Mouse (Mus musculus) regulatory T cell (primary cell): ENCODE results near the gene Jph2.

ENCODE experiments used
- in situ Hi-C: fragments of 300-600 bp; cut with MboI, MseI; formaldehyde crosslinking; loops from one replicate; pipeline ENCODE4 v1.15.1; 2025; ENCODE audit warnings: high pct_unique_total_duplicates

Gene Jph2

DNA sequence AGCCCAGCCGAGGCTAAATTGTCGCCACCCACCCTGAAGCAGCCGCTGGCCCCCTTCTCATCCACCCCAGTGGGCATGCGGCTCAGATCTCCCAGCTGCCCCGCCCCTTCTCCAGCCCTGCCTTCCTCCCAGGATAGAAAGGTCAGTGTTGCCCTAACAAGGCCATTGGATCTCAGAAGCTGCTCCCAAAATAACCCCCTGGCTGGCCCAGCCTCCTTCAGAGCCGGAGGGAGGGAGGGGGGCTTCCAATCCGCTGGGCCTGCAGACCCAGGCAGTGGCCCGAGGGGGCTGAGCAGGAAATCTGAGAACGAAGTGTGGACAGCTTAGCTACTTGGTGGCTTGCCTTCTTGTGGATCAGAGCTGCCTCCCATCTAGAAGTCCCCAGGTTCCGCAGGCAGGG is at the start of gene Jph2:
TSS of gene Jph2 (minus strand) at position 89 of the 400 bp plus-strand sequence.
- in situ Hi-C loops, result no loop called here

DNA sequence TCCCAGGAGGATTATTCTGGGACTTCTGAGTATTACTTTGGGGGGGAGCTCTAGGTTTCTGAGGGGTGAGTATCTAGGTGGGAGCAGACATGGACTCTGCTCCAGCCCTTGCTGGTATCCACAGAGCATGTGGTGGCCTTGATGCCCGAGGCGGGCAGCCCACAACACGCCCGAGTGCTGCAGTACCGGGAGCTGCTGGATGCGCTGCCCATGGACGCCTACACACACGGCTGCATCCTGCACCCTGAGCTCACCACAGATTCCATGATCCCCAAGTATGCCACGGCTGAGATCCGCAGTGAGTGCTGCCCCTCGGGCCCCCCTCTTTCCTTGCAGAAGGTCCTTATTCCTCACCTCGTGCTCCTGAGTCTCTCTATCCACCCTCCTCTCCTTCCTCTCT is 49.6 kb upstream of the Jph2 start:
- in situ Hi-C loops, result no loop called here

- in situ Hi-C loops, result no loop called here
These were observed 46.2 kb upstream of the Jph2 start for GRCm38 (mm10) chr2:163444017-163444416.

- in situ Hi-C loops, result no loop called here
These were observed 45.8 kb upstream of the Jph2 start for GRCm38 (mm10) chr2:163443543-163443942.

- in situ Hi-C loops, result no loop called here
These were observed 41.7 kb upstream of the Jph2 start for GRCm38 (mm10) chr2:163439488-163439887.

DNA sequence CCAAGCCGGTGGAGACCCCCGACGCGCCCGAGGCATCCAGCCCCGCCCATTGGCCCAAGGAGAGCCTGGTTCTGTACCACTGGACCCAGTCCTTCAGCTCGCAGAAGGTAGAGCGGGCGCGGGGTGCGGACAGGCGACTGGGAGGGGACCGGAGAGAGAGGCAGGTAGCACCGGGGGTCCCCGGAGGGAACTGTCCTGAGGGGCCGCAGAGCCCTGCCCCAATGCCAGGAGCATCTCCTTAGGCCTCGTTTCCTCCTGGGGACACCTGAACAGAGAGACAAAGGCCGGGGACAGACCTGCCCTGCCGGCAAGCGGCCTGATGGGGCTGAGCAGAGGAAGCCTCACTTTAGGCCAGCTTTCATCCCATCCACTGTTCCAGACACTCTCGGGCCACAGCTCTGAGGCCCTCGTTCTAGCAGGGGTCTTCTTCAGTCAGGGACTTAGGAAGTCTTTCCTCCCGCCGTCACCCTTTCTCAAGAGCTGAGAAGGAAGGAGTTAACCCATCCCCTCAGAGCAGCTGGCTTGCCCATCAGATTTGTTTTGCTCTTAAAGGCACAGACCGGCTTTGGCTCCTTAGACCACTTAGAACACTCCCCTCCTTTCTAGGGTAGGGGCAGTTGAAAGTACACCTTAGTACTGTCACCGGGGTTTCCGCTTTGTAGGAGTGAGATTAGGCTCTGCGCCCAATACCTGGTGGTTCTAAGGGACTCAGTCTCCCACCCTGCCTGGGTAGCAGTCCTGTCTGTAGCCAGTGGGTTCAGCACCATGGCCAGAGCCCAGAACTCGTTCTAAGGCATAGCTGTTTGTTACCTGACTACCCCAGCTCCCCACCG is 41.0 kb upstream of the Jph2 start:
- in situ Hi-C loops, result no loop called here

DNA sequence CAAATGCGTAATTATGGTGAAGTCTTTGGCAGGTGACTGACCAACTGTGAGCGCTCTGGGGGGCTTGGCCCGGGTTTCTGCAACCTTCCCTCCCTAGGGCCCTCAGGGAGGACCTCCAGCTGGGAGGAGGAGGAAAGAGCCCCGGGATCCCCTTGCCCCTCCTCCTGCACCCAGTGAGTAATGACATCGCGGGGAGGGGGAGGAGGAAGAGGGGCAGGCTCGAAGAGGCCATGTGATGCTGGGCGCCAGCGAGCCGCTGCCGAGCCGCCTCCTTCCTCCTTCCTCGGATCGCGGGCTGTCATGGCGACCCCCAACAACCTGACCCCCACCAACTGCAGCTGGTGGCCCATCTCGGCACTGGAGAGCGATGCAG is 40.4 kb upstream of the Jph2 start, which contains the start of gene Gdap1l1:
TSS of gene Gdap1l1 (plus strand) at position 231 of the 373 bp plus-strand sequence.
- in situ Hi-C loops, result no loop called here

- in situ Hi-C loops, result no loop called here
These were observed 40.0 kb upstream of the Jph2 start for GRCm38 (mm10) chr2:163437800-163438199.

DNA sequence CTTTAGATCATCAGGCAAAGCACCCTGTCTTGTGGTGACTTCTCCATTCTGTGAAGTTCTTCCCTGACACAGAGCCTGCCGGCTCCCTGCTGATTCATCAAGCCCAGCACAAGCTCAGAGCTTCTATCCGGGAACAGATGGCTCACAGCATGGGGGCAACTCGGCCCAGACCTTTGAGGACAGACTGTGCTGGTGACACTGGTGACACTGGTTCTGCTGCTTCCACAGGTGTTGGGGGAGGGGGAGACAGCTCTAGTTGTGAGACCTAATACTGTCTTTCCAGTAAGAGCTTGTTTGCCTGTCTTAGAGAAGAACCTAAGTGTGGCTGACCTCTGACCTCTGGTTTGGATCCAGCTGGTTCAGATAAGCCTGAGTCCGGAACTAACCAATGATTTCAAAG is 36.2 kb upstream of the Jph2 start:
- in situ Hi-C loops, result loop anchor here (5.0 kb wide), 1 partner anchor 33 kb away; no protein-coding TSS in a partner anchor

DNA sequence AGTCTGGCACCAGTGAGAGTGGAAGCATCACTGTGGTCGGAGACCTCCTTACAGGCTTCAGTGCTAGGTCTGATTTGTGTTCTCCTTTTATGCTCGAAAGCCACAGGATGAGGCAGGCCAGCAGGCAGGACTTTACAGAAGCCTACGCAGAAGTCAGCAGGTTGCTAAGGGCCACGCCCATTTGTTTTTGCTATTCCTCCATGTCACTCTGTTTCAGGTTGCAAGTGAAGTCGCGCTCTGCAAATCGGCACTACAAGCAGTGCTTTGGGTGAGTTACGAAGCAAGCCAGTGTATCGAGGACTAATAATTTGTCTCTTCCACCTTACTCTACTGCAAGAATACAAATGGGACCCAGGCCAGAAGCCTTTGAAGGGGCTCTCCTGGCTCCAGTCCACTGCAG is 33.5 kb upstream of the Jph2 start:
- in situ Hi-C loops, result loop anchor here (5.0 kb wide), 1 partner anchor 36 kb away; no protein-coding TSS in a partner anchor

DNA sequence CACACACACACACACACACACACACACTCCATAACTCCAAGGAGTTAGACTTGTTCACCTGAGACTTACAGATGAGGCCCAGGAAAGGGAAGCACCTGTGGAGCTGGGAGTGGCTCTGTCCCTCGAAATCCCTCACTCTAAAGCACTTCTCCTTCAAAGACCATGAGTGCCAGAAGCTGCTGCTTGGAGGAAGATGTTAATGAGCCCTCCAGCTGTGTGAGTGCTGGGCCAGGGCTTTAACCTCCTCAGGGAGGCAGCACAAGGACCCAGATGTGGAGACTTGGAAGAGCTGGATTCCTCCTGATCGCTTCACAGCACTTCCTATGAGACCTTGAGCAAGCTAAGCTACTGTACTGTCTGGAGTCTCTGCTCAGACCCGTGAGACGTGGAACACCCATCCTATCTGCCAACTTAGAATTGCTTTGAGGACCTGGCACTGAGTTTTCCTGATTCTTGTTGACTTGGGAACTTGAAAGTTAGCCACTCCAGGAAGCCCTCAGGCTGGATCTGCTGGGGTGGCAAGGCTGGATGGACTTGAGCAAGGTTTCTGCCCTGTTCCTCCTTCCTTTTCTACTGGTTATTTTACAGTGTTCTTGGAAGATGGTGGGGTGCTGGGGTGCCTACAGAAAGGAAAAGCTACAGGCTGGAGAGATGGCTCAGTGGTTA is 30.7 kb upstream of the Jph2 start:
- in situ Hi-C loops, result loop anchor here (10.0 kb wide), 1 partner anchor 166 kb away; no protein-coding TSS in a partner anchor

- in situ Hi-C loops, result loop anchor here (10.0 kb wide), 1 partner anchor 170 kb away; no protein-coding TSS in a partner anchor
These were observed 26.8 kb upstream of the Jph2 start, which contains the start of gene Oser1 for GRCm38 (mm10) chr2:163424597-163424996. Oser1 (minus strand) TSS chr2:163424697.

DNA sequence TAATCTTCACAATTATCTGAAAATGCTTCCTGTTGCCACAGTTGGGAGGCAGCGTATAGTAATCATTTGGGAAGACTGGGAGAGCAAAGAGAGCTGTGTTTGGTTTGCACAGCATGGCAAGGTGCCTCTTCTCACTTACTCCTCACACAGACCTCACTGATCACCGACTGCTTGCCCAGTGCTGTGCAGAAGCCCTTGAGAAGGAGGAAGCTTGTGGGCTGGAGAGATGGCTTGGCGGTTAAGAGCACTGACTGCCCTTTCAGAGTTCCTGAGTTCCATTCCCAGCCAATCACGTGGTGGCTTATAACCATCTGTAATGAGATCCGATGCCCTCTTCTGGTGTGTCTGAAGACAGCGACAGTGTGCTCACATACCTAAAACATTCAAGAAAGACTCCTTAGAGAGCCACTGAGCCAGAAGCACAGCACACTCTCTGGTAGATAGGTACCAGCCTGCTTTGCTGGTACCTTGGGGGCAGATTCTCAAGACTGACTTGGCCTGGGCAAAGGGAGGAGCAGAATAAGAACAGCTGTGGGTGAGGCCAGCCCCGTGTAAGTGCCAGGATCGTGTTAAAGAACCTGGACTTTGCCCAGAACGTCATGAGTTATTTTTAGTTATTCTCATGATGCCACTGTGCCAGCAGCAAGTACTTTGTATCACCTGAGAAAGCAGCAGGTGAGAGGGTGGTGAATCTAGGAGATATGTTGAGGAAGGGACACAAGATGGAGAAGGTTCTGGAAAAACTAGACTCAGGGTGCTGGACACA is 25.3 kb upstream of the Jph2 start:
- in situ Hi-C loops, result loop anchor here (10.0 kb wide), 1 partner anchor 172 kb away; no protein-coding TSS in a partner anchor

- in situ Hi-C loops, result loop anchor here (10.0 kb wide), 1 partner anchor 174 kb away; no protein-coding TSS in a partner anchor
These were observed 22.6 kb upstream of the Jph2 start for GRCm38 (mm10) chr2:163420366-163420886.

DNA sequence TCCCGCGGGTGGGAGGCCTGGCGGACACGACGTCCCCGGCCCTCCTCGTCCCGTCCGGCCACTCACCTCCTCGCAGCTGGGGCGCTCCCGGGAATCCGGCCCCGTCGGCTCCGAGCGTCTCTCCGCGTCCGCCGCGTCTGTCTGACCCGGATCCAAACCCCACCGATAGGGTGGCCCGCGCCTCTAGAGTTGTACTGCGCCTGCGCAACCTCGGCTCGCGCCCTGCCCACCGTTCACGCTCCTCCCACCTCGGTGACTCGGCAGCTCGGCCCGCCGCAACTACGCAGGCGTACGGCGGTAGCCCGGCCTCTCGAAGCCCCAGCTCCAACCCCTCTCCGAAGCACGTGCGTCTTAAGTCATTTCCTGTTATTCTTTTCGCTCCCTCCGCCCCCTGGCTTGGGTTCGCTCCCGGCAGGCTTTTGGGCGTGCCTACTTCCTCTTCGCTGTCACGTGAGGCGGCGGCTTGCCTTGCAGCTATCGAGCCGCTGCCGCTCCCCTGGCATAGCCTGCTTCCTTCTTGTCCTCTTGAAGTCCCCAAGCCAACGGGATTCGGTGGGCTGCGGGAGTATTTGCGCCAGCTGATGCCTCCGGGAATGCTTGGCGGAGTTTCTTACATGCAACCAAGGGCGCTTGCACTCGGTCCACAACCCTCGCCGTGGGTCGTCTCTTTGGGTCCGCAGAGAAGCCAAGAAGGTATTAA is 21.7 kb upstream of the Jph2 start:
- in situ Hi-C loops, result loop anchor here (5.0 to 10.0 kb wide), 2 partner anchors 175 to 492 kb away; no protein-coding TSS in a partner anchor

DNA sequence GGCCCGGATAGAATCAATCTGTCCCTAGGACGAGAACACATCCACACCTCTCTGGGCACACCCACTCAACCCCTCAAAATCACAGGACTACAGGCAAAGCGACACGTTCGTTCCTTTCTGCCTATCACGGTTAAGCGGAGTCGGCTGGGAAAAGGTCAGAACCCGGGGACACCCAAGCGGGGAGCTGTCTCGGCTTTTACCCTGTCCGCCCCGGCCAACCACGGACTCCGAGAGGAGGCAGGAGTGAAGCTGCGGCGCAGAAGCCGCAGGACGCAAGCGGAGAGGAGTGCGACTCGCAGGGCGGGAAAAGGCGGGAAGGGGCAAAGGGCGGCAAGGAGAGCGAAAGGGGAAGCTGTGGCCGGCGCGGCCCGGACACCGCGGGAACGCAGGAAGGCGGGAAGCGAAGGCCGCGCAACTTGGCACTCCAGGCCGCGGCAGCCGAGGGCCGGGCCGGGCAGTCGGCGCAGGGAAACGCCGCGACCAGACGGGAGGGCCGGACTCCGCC is 21.1 kb upstream of the Jph2 start:
- in situ Hi-C loops, result loop anchor here (5.0 kb wide), 1 partner anchor 492 kb away; no protein-coding TSS in a partner anchor

DNA sequence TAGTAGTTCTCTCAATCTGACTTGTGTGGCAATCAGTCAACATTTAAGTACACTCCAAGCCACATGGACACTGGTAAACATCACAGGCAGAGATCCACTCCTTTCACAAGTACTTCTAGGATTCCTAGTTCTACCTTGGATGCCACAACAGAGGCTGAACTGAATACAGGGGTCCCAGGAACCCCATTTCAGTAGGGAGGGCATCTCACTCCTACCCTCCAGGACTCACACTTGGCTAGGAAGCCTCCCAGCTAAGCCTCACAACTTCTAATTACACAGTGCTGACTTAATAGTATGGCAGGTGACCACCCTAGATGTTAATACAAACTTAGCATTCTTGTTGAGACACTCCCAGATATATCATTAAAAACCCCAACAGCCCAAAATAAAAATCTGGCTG is 20.0 kb upstream of the Jph2 start:
- in situ Hi-C loops, result loop anchor here (5.0 kb wide), 1 partner anchor 491 kb away; no protein-coding TSS in a partner anchor

GRCm38 (mm10) chr2:163417026-163417425 is 19.2 kb upstream of the Jph2 start:
- in situ Hi-C loops, result loop anchor here (5.0 kb wide), 1 partner anchor 490 kb away; no protein-coding TSS in a partner anchor

DNA sequence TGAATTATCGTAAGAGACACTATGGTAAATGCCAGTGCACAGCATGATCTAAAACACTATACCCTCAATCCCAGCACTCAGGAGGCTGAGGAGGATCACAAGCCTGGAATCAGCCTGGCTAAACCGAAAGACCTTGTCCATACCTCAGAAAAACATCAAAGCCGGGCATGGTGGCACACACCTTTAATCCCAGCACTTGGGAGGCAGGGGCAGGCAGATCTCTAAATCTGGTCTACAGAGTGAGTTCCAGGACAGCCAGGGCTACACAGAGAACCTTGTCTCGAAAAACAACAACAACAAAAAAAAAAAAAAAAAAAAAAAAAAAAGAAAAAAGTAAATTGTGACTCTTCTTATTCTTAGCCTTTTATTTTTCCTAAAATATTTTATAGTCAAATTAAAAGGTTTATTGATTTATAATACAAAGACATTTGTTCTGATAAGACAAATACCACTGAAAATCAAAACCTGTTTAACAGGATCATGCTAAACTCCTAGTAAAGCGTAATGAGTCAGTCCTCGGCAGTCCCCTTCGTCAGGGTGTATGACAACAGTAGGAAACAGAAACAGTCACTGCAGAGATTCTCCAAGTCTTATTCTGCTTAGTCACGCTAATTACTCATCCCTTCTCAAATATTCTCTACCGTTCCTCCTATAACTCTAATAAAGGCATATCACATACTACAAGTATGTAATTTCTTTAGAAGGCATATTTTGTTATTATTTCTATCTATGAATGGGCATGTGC is 15.2 kb upstream of the Jph2 start:
- in situ Hi-C loops, result no loop called here

DNA sequence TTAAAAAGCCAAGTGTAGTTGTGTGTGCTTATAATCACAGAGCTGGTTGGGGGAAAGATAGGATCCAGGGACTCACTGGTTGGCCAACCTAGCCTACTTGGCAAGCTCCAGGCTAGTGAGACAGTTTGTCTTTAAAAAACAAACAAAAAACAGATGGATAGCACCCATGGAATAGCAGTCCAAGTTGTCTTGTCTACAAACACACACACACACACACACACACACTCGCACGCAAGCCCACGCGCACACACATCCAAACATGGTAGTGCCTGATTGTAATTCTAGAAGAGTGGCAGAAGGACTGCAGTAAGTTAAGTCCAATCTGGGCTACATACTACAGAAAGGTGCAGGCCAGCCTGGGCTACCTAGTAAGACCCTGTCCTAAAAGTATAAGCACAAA is 14.6 kb upstream of the Jph2 start:
- in situ Hi-C loops, result no loop called here
